Mouse (Mus musculus): Measurements from ENCODE around the gene Stx5a. TPM values are rescaled to one million over a fixed set of nuclear protein-coding genes. Genes with fewer than 3 reads are reported as not detected.

Gene Stx5a
- polyA plus RNA-seq, 1 experiment from 2014 or later = 122 TPM

DNA sequence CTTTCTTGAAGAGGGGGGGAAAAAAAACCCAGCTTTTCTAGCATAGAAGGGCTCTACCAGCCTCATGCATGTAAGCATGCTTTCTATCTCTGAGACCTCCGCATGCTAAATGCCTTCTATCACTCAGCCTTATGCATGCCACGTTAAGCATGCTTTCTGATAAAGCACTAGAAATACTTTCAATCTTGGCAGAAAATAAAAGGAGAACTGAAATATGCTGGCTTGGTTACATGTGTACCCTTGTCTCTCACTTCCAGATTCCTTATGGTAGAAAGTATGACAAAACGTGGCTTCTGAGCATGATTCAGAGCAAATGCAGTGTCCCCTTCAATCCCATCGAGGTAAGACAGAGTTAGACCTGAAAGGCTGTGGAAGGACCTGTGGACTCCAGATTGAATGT lies 22.1 kb downstream of the Stx5a start:
- no peak overlapping the region for H3K4me3 ChIP-seq (ENCODE audit: low read depth, low read length)
- no peaks in the 10 kb centered on the region; the same call in 1 of the 2 replicates for H3K9me3 ChIP-seq (ENCODE audit: low read depth, low read length)
- H3K27ac ChIP-seq (ENCODE audit: low read depth) = no peak overlapping the region
- TF ChIP-seq CTCF (IDR thresholded peaks at IDR 0.05; ENCODE audit: low read depth) = no peak
- WGBS = 90% methylated on average over 4 of the region's 4 CpGs
- no peaks in the 10 kb centered on the region for H3K4me1 ChIP-seq (ENCODE audit: insufficient read depth)
- ATAC-seq (ENCODE audit: insufficient read depth) (no peak), DNase-seq (no peak)
- H3K36me3 ChIP-seq (ENCODE audit: insufficient read depth) = peaks cover 61% of the 10 kb centered on the region
- H3K4me2 ChIP-seq = no peak overlapping the region
- no peak overlapping the region for H3K9ac ChIP-seq
- H3K27me3 ChIP-seq (ENCODE audit: insufficient read depth, low read length) = no peaks in the 10 kb centered on the region

DNA sequence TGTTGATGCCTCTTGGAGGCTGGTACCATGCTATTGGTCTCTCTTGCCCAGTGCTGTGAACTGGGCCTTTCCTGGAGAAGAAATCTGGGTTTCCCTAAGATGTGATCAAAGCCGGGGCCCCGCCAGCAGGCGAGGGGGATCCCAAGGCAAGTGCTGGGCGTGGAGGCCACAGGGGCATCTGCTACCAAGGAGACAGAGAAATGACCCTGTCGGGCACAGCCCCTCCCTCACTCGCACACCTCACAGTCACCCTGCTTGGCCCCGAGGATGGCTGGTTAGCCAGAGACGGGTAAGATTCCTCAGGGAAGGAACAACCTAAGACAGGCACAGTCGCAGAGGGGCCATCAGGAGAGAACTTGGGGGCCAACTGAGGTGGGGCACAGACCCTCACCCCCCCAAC lies 24.3 kb downstream of the Stx5a start:
- peaks cover 84% of the 10 kb centered on the region for H3K36me3 ChIP-seq (ENCODE audit: insufficient read depth)
- no peak overlapping the region for H3K27ac ChIP-seq (ENCODE audit: low read depth)
- ATAC-seq (ENCODE audit: insufficient read depth) (no peak), DNase-seq (no peak)
- no peaks in the 10 kb centered on the region; the same call in 1 of the 2 replicates for H3K9me3 ChIP-seq (ENCODE audit: low read depth, low read length)
- H3K4me2 ChIP-seq = no peak overlapping the region
- H3K4me3 ChIP-seq (ENCODE audit: low read depth, low read length) = no peak overlapping the region
- H3K4me1 ChIP-seq (ENCODE audit: insufficient read depth) = no peaks in the 10 kb centered on the region; the same call in 1 of the 2 replicates
- whole genome bisulfite sequencing = over 99% methylated on average over 9 of the region's 9 CpGs
- no peaks in the 10 kb centered on the region for H3K27me3 ChIP-seq (ENCODE audit: insufficient read depth, low read length)
- no peak overlapping the region for H3K9ac ChIP-seq
- TF ChIP-seq CTCF (IDR thresholded peaks at IDR 0.05; ENCODE audit: low read depth) = no peak

DNA sequence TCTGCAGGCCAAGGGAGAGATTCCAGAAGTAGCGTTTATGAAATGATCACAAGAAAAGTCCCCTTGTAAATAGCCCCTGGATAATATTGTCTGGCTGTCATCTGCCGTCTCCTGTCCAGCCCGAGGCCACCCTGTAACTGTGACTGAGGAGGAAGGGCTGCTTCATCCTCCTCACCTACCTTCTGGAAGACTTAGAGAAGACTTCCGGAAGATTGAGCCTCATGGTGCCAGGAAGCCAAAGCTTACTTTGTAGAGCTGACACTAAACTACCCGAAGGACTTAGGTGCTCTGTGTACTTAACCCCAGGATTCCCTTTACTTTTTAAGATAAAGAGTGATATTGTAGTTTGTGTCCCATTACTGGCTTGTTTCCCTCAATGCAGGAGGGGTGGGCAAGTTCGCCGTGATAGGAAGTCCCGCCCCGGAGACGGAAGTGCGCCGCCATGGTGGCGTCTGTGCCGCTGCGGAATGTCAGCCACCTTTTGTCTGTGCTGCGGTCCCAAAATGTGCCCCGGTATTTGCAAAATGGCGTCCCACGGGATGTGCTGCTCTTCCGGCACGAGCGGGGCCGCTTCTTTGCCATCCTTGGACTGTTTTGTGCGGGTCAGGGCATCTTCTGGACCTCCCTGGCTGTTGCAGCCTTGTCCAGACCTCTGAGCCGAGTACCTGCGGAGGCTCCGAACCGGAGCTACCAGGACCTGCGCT lies 29.5 kb downstream of the Stx5a start, which contains the start of gene Tmem223:
Tmem223 (plus strand) TSS at position 430 of the 704 bp plus-strand sequence.
- peaks cover 69% of the 10 kb centered on the region for H3K36me3 ChIP-seq (ENCODE audit: insufficient read depth)
- TF ChIP-seq CTCF (IDR thresholded peaks at IDR 0.05; ENCODE audit: low read depth) = peak; percentile 32; the same call in 1 of the 2 replicates
- peak; percentile 25; the same call in 1 of the 2 replicates for ATAC-seq (ENCODE audit: insufficient read depth)
- H3K27ac ChIP-seq (ENCODE audit: low read depth) = peak within 1 kb of the TSS; percentile 91
- H3K4me2 ChIP-seq = peak within 1 kb of the TSS; percentile 82
- peak within 1 kb of the TSS; percentile 95 for H3K9ac ChIP-seq
- DNase-seq = peak; percentile 87
- H3K27me3 ChIP-seq (ENCODE audit: insufficient read depth, low read length) = no peaks in the 10 kb centered on the region
- no peaks in the 10 kb centered on the region; the same call in none of the 2 replicates for H3K4me1 ChIP-seq (ENCODE audit: insufficient read depth)
- WGBS = 23% methylated on average over 29 of the region's 29 CpGs
- H3K9me3 ChIP-seq (ENCODE audit: low read depth, low read length) = no peaks in the 10 kb centered on the region
- peak within 1 kb of the TSS; percentile 72 for H3K4me3 ChIP-seq (ENCODE audit: low read depth, low read length)

DNA sequence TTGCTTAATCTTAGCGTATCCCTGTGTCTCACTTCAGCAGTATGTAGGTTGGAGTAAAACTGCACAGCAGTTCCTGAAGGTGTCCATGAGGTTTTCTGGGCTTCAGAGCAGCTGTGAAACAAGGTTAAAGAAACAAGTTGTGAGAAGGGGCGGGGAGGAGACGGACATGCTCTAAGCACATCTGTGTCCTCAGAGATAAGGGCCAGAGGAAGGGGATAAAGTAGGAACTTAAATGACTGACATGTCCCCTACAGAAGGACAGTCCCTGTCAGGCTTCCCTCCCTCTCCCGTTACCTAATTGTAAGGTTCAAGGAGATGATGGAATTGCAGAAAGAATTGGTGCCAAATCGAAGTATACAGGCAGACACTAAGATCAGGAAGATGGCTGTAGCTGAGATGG lies 31.8 kb downstream of the Stx5a start:
- Histone ChIP-seq H3K27ac (ENCODE audit: low read depth) (0 out of 2 replicates have a peak overlapping the region, but pooled peaks have one; percentile 99), H3K9ac (peak overlapping the region; percentile 94; the same call in 1 of the 2 replicates), H3K4me3 (ENCODE audit: low read depth, low read length) (peak overlapping the region; percentile 72), H3K4me2 (peak overlapping the region; percentile 99), H3K4me1 (ENCODE audit: insufficient read depth) (no peaks in the 10 kb centered on the region; the same call in none of the 2 replicates), H3K27me3 (ENCODE audit: insufficient read depth, low read length) (no peaks in the 10 kb centered on the region), H3K9me3 (ENCODE audit: low read depth, low read length) (no peaks in the 10 kb centered on the region), H3K36me3 (ENCODE audit: insufficient read depth) (peaks cover 51% of the 10 kb centered on the region)
- no peak for DNase-seq
- ATAC-seq (ENCODE audit: insufficient read depth) = no peak
- no peak for TF ChIP-seq CTCF (IDR thresholded peaks at IDR 0.05; ENCODE audit: low read depth)
- 65% methylated on average over 5 of the region's 5 CpGs for WGBS

DNA sequence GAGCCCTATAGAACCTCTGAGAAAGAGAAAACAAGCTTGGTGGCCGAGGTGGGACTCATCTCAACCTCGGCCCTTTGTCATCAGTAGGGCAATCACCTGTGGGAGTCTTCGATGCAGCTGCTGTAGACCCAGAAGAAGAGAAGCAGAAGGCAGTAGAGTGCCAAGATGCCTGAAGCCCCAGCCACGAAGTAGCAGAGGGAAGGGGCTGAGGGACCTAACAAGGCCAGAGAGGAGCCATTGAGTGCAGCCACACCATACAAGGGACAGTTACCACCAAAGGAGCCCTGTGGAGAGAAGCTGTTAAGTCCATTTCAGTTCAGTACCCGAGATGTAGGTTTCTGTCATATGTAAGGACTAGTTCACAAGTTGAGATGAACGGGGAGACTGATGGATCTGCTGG lies 32.2 kb downstream of the Stx5a start:
- Histone ChIP-seq H3K4me1 (ENCODE audit: insufficient read depth) (no peaks in the 10 kb centered on the region; the same call in none of the 2 replicates), H3K36me3 (ENCODE audit: insufficient read depth) (peaks cover 51% of the 10 kb centered on the region), H3K9me3 (ENCODE audit: low read depth, low read length) (no peaks in the 10 kb centered on the region), H3K9ac (peak overlapping the region; percentile 94), H3K4me3 (ENCODE audit: low read depth, low read length) (peak overlapping the region; percentile 72), H3K27me3 (ENCODE audit: insufficient read depth, low read length) (no peaks in the 10 kb centered on the region), H3K4me2 (peak overlapping the region; percentile 99), H3K27ac (ENCODE audit: low read depth) (peak overlapping the region; percentile 99; the same call in 1 of the 2 replicates)
- DNase-seq (peak; percentile 15), ATAC-seq (ENCODE audit: insufficient read depth) (no peak)
- TF ChIP-seq CTCF (IDR thresholded peaks at IDR 0.05; ENCODE audit: low read depth) = no peak
- 51% methylated on average over 6 of the region's 6 CpGs for WGBS

DNA sequence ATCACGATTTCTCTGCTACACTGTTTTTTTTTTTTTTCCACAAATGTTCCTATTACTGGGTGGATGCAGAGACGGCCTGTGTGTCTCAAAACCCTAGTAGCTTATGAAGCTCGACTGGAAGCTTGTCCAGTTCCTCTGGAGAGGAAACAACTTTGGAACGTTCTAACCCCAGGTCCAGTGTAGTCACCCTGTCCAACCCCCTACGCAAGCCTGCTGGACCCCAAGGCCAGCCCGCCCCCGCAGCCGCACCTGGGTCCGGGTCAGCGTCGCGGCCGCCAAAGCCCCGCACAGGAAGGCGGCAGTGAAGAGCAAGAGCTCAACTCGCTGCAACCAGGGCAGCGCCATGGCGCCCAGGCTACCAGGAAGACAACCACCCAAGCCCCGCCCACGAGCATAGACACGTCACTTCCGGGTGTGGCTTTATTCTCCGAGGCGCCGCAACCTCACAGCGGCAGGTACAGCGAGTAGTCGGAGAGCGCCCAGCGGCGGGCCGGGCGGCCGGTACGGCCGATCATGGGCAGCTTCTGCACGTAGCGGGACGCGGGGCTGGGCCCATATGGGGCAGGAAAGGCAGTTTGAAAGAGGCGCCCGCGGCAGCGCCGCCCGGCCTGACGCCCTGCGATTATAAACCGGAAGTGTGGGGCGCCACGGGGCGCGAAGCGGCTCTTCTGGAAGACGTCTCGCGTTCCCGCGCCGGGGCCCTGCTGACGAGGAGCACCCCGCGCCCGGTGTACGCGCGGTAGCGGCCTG lies 33.0 kb downstream of the Stx5a start, which contains the start of gene Tmem179b:
Tmem179b (minus strand) TSS at position 382 of the 750 bp plus-strand sequence.
- ATAC-seq (ENCODE audit: insufficient read depth) (peak; percentile 90), DNase-seq (peak; percentile 98)
- H3K4me2 ChIP-seq = peak within 1 kb of the TSS; percentile 99
- H3K4me1 ChIP-seq (ENCODE audit: insufficient read depth) = no peaks in the 10 kb centered on the region; the same call in none of the 2 replicates
- H3K36me3 ChIP-seq (ENCODE audit: insufficient read depth) = peaks cover 47% of the 10 kb centered on the region
- WGBS = under 1% methylated on average over 68 of the region's 68 CpGs
- no peak for TF ChIP-seq CTCF (IDR thresholded peaks at IDR 0.05; ENCODE audit: low read depth)
- H3K27me3 ChIP-seq (ENCODE audit: insufficient read depth, low read length) = no peaks in the 10 kb centered on the region
- peak within 1 kb of the TSS; percentile 99 for H3K27ac ChIP-seq (ENCODE audit: low read depth)
- H3K9ac ChIP-seq = peak within 1 kb of the TSS; percentile 94
- H3K4me3 ChIP-seq (ENCODE audit: low read depth, low read length) = peak within 1 kb of the TSS; percentile 72
- H3K9me3 ChIP-seq (ENCODE audit: low read depth, low read length) = no peaks in the 10 kb centered on the region

Data from lung, embryonic 14.5 days (tissue).